Mouse (Mus musculus): Measurements from ENCODE around the gene Efcab12. TPM values are rescaled to one million over a fixed set of nuclear protein-coding genes. Genes with fewer than 3 reads are reported as not detected.
"Not testable (repeated sequence)": the region's sequence is repeated elsewhere in the genome, so short reads cannot be mapped to it uniquely, and the experiment has no call there.

Efcab12 gene
- polyA plus RNA-seq, 1 experiment from 2014 or later, result 0.51 TPM

DNA sequence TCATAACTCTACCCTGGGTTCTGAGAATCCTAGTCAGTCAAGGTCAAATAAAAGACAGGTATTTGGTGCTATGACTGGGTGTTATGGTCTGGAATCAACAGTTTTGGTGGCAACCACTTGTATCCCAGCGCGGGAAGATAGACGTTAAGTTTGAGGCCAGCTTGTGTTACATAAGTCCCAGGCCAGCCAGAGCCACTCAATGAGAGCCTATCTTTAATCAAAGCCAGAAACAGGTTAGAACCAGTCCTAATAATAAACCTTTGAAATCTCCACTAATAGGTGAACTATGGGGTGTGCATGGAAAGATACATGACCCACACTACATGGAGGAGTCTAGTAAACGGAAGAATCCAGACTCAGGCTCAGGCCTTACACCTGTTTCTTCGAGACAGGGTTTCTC is 533 bp upstream of the Efcab12 start:
- 56% methylated on average over 5 of the region's 5 CpGs for WGBS
- no peaks in the 10 kb centered on the region for H3K27me3 ChIP-seq
- ATAC-seq (ENCODE audit: insufficient number of reproducible peaks, insufficient read depth, low FRiP score, low TSS enrichment, low read depth), result no peak
- peaks cover 28% of the 10 kb centered on the region for H3K36me3 ChIP-seq
- peaks cover 11% of the 10 kb centered on the region for H3K4me1 ChIP-seq (replicated peaks)
- peak overlapping the region; percentile 59 for H3K4me2 ChIP-seq
- H3K27ac ChIP-seq, result no peak overlapping the region
- H3K9me3 ChIP-seq, result no peaks in the 10 kb centered on the region
- H3K9ac ChIP-seq (replicated peaks), result no peak overlapping the region
- peak overlapping the region; percentile 29 for H3K4me3 ChIP-seq (replicated peaks)

DNA sequence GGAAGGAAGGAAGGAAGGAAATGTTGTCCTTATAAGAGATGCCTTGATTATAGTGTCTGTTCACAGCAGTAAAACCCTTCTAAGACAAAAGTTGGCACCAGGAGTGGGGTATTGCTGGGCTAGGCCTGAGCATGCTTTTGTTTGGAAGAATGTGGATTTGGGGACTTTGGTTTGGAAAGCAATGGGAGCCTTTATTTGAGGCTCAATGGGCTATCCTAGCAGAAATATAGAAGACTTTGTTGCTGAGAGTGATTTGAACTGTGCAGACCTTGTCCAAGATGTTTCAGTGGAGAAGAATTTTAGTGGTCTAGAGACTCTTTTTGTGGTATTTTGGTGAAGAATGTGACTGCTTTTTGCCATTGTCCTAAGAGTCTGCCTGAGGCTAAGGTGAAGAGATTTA is 4.4 kb downstream of the Efcab12 start:
- Histone ChIP-seq H3K4me2 (no peak overlapping the region), H3K27ac (no peak overlapping the region), H3K9ac (replicated peaks) (no peak overlapping the region), H3K4me3 (replicated peaks) (no peak overlapping the region), H3K27me3 (no peaks in the 10 kb centered on the region), H3K4me1 (replicated peaks) (peaks cover 11% of the 10 kb centered on the region), H3K36me3 (no peaks in the 10 kb centered on the region), H3K9me3 (no peaks in the 10 kb centered on the region)
- no peak for ATAC-seq (ENCODE audit: insufficient number of reproducible peaks, insufficient read depth, low FRiP score, low TSS enrichment, low read depth)

DNA sequence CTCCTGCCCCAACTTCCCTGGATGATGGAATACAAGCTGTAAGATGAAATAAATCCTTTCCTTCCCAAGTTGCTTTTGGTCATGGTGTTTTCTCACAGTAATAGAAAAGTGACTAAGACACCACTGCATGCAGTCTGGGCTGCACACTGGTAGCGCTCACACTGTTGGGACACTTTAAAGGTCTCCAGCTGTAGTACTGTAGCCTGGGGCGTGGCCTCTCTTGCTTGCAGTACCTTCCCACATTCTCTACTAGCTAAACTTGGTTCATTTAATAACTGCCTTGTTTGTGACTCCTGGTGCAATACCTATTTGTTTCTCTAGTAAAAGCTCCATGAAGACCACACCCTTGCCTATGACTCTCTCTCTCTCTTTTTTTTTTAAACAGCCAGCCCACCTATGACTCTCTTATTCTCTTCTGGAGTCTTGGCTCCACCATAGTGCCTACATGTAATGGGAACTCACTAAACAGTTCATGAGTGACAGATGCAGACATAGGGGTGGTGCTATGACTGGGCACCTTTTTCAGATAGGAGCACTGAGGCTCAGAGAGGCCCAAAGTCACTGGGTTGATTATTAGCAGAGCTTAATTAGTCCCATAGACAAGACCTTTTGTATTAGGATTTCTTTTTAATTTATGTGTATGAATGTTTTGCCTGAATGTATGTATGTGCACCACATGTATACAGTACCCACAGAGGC is 5.9 kb downstream of the Efcab12 start:
- WGBS, result 86% methylated on average over 2 of the region's 2 CpGs

DNA sequence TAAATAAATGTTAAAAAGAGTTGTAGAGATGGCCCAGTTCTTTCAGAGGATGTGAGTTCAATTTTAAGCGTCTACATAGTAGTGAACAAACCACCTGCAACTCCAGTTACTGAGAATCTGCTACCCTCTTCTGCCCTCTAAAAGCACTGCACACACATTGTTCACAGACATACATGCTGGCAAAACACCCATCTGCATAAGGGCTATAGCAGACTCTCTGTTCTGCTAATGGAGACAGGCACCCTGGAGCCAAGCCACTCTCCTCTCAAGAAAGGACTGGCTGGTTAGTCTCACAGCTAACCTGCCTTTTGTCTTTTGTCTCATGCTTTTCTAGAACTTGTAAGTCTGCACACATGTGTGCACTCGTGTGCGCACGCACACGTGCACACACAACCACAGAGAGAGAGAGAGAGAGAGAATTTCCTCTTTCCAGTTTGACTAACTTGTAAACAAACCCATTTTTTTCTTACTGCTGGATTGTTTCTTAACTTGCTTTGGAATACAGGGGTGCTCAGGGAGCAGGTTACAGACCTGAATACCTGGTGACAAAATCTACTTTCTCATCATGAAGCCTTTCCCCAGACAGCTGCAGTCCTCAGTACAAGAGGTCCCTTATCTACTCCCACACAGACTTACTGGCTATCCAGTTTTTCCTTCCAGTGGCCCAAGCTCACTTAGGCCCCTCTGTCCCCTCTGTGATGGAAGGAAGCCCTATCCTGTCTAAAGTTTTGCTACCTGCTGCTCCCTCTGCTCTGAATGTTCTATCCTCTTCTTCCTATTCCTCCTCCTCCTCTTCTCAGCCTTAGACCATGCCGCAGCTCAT is 7.2 kb downstream of the Efcab12 start:
- Histone ChIP-seq H3K4me2 (no peak overlapping the region), H3K27ac (no peak overlapping the region), H3K27me3 (no peaks in the 10 kb centered on the region), H3K4me3 (replicated peaks) (no peak overlapping the region), H3K36me3 (no peaks in the 10 kb centered on the region), H3K9me3 (no peaks in the 10 kb centered on the region), H3K9ac (replicated peaks) (no peak overlapping the region), H3K4me1 (replicated peaks) (no peaks in the 10 kb centered on the region)
- WGBS, result 85% methylated on average over 6 of the region's 6 CpGs
- no peak for ATAC-seq (ENCODE audit: insufficient number of reproducible peaks, insufficient read depth, low FRiP score, low TSS enrichment, low read depth)

More for the DNA sequence above, 5.9 kb downstream of the Efcab12 start:
- no peaks in the 10 kb centered on the region for H3K9me3 ChIP-seq
- no peak overlapping the region for H3K27ac ChIP-seq
- H3K4me1 ChIP-seq (replicated peaks), result no peaks in the 10 kb centered on the region
- H3K9ac ChIP-seq (replicated peaks), result no peak overlapping the region
- H3K27me3 ChIP-seq, result no peaks in the 10 kb centered on the region
- no peaks in the 10 kb centered on the region for H3K36me3 ChIP-seq
- no peak overlapping the region for H3K4me2 ChIP-seq
- no peak for ATAC-seq (ENCODE audit: insufficient number of reproducible peaks, insufficient read depth, low FRiP score, low TSS enrichment, low read depth)
- H3K4me3 ChIP-seq (replicated peaks), result no peak overlapping the region

DNA sequence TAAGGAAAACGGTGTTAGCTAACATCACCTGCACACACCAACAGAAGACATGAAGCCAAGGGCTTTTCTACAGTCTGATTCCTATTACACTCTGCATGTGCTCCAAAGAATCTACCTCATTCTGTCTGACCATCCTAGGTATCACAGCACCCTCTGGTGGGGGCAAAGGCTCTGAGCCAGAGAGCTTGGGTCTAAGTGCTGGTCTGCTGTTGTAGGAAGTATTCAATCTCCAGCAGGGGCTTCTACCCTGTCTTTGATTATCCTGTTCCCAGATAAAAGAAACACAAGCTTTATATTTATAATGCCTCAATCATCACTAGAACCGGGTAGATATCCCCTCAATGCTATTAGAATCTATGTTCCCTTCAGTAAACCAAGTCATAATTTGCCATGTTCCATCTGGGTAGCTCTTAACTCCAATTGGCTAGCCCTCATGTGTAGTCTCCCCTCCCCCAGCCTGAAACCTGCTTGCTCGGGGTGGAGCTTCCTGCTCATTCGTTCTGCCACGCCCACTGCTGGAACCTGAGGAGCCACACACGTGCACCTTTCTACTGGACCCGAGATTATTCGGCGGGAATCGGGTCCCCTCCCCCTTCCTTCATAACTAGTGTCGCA is 14.3 kb downstream of the Efcab12 start:
- peak overlapping the region; percentile 32 for H3K4me2 ChIP-seq

DNA sequence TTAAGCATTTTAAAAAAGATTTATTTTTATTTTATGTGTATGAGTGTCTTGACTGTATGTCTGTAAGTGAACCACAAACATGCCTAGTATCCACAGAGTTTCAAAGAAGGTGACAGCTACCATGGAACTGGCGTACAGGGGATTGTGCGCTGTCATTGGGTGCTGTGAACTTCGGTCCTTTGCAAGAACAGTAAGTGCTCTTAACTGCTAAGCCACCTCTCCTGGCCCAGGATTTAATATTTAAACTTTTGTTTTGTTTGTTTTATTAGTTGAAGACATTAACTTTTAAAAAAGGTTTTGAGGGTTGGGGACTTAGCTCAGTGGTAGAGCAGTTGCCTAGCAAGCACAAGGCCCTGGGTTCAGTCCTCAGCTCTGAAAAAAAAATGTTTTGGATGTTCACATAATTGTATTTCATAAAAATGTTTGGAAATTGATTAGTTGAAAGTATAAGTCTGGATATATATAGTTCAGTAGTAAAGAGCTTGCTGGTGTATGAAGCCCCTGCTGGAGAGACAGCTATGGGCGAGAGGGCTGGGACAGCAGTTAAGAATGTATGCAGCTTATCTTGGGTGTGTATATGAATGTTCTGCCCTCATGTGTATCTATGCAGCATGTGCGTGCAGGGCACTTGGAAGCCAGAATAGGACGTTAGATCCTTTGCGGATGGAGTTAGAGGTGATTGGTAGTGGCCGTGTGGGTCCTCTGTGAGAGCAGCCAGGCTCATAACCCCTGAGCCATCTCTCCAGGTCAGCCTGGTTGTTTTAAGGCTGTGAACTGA is 16.8 kb downstream of the Efcab12 start:
- ATAC-seq (ENCODE audit: insufficient number of reproducible peaks, insufficient read depth, low FRiP score, low TSS enrichment, low read depth), result no peak
- Histone ChIP-seq H3K36me3 (no peaks in the 10 kb centered on the region), H3K9me3 (no peaks in the 10 kb centered on the region), H3K27me3 (no peaks in the 10 kb centered on the region), H3K27ac (no peak overlapping the region), H3K4me2 (no peak overlapping the region), H3K4me1 (replicated peaks) (peaks cover 7% of the 10 kb centered on the region; the same call in 1 of the 2 replicates), H3K9ac (replicated peaks) (no peak overlapping the region), H3K4me3 (replicated peaks) (no peak overlapping the region)
- WGBS, result 88% methylated on average over 8 of the region's 8 CpGs

More for the DNA sequence above, 14.3 kb downstream of the Efcab12 start:
- H3K4me1 ChIP-seq (replicated peaks); H3K9ac ChIP-seq (replicated peaks); H3K27me3 ChIP-seq; H3K36me3 ChIP-seq; H3K4me3 ChIP-seq (replicated peaks); H3K9me3 ChIP-seq: not testable (repeated sequence)
- WGBS, result 0% methylated on average over 5 of the region's 11 CpGs
- H3K27ac ChIP-seq, result peak overlapping the region; percentile 53; the same call in 1 of the 2 replicates
- peak; percentile 94 for ATAC-seq (ENCODE audit: insufficient number of reproducible peaks, insufficient read depth, low FRiP score, low TSS enrichment, low read depth)

DNA sequence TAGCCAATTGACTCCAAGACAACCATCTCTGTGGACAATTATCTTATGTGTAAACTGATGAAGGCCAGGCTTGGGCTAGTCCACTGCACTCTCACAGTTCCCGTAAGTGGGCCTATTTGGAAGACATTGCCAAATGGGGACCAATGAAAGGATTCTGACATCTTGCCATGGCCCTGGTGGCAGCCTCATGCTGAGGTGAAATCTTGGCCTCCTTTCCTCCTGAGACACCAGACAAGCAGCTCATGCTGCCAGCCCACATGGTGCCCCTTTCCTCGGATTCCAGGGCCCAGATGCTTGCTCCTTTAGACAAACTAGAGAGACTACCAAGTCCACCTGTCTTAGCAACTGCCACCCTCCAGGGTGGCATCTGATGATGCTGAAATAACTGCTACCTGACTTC is 20.1 kb downstream of the Efcab12 start:
- no peaks in the 10 kb centered on the region for H3K36me3 ChIP-seq
- H3K27me3 ChIP-seq, result no peaks in the 10 kb centered on the region
- H3K4me2 ChIP-seq, result no peak overlapping the region
- no peak overlapping the region for H3K9ac ChIP-seq (replicated peaks)
- no peak overlapping the region for H3K4me3 ChIP-seq (replicated peaks)
- 59% methylated on average over 2 of the region's 2 CpGs for WGBS
- no peaks in the 10 kb centered on the region for H3K9me3 ChIP-seq
- H3K27ac ChIP-seq, result no peak overlapping the region
- H3K4me1 ChIP-seq (replicated peaks), result 0 out of 2 replicates have a peak, but pooled peaks cover 3% of the 10 kb centered on the region
- no peak for ATAC-seq (ENCODE audit: insufficient number of reproducible peaks, insufficient read depth, low FRiP score, low TSS enrichment, low read depth)

DNA sequence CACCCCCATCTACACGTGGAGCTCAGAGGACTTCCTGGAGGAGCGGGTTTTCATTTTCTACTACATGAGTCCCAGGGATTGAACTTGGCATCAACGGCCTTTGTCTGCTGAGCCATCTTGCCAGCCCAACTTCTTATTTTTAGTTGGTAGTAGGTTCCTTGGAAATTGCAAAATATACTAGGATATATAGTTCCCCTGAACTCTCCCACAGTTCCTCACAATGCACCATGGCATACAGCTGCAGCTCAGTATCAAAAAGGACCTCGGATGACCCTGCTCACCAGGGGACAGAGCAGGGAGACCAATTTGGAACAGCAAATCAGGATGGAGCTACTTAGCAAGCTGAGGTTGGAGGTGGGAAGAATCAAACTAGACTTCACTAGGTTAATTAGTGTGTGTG is 23.2 kb downstream of the Efcab12 start:
- H3K4me2 ChIP-seq, result no peak overlapping the region
- H3K9ac ChIP-seq (replicated peaks), result no peak overlapping the region
- no peak overlapping the region for H3K27ac ChIP-seq
- 80% methylated on average over 4 of the region's 4 CpGs for WGBS
- H3K9me3 ChIP-seq, result no peaks in the 10 kb centered on the region
- no peak overlapping the region for H3K4me3 ChIP-seq (replicated peaks)
- no peaks in the 10 kb centered on the region for H3K36me3 ChIP-seq
- H3K27me3 ChIP-seq, result no peaks in the 10 kb centered on the region
- 0 out of 2 replicates have a peak, but pooled peaks cover 2% of the 10 kb centered on the region for H3K4me1 ChIP-seq (replicated peaks)
- ATAC-seq (ENCODE audit: insufficient number of reproducible peaks, insufficient read depth, low FRiP score, low TSS enrichment, low read depth), result no peak

DNA sequence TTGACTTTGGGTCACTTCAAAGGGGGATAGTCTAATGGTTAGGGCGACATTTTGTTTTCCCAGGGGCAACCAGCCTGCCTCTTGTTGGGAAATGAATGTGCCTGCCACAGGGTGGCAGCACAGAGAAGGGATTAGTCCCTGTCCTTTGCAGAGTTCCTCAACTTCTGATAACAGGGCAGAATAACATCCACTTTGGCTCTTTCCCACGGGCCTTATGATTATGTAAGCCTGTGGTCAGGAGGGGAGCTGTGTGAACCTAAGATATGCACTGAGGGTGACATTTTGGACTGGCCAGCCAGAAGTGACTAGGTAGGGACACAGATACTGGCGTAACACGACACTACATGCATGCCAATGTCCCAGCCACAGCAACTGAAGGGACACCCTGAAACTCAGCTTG is 24.1 kb downstream of the Efcab12 start:
- no peak overlapping the region for H3K4me3 ChIP-seq (replicated peaks)
- H3K27ac ChIP-seq, result no peak overlapping the region
- H3K9ac ChIP-seq (replicated peaks), result no peak overlapping the region
- H3K27me3 ChIP-seq, result no peaks in the 10 kb centered on the region
- ATAC-seq (ENCODE audit: insufficient number of reproducible peaks, insufficient read depth, low FRiP score, low TSS enrichment, low read depth), result no peak
- no peaks in the 10 kb centered on the region for H3K36me3 ChIP-seq
- 36% methylated on average over 4 of the region's 4 CpGs for WGBS
- no peak overlapping the region for H3K4me2 ChIP-seq
- no peaks in the 10 kb centered on the region for H3K9me3 ChIP-seq
- no peaks in the 10 kb centered on the region for H3K4me1 ChIP-seq (replicated peaks)

DNA sequence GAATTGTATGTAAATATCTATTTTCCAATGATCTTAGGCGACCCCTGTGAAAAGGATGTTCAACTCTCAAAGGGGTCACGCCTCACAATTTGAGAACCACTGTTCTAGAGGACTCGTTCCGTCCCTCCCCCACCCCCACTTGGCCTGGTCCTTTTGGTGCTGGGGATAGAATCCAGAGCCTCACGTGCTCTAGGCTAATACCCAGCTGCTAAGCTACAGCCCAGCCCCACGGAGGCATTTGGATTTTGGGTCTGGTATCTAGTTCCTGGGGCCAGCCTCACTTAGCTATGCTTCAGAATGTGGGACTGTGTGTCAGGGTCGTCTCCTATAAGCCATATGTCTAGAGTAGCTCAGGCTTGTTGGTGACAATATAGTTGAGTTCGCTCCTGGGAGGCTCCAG is 26.6 kb downstream of the Efcab12 start:
- WGBS, result 76% methylated on average over 8 of the region's 8 CpGs
- no peak for ATAC-seq (ENCODE audit: insufficient number of reproducible peaks, insufficient read depth, low FRiP score, low TSS enrichment, low read depth)
- H3K9ac ChIP-seq (replicated peaks), result no peak overlapping the region

More for the DNA sequence above, 26.6 kb downstream of the Efcab12 start:
- Histone ChIP-seq H3K4me3 (replicated peaks) (no peak overlapping the region), H3K9me3 (no peaks in the 10 kb centered on the region), H3K4me2 (no peak overlapping the region), H3K27ac (no peak overlapping the region), H3K27me3 (no peaks in the 10 kb centered on the region), H3K36me3 (peaks cover 9% of the 10 kb centered on the region), H3K4me1 (replicated peaks) (peaks cover 10% of the 10 kb centered on the region)

All from limb, embryonic 12.5 days (tissue).